Mouse (Mus musculus) gastrocnemius, postnatal 4 days (tissue): ENCODE data around the gene Cldn18. TPM values are rescaled to one million over a fixed set of nuclear protein-coding genes. Genes with fewer than 3 reads are reported as not detected.

Experiments used
- DNase-seq, 2 experiments: peaks; one replicate each; pipeline ENCODE4 v3.0.0; 2021 to 2022; ENCODE audit warnings: low spot score in 2 of 2, mixed read lengths in 2 of 2
- total RNA-seq, 2 experiments: library from RNA; stranded (reverse); gene quantifications; 2 replicates each; pipeline ENCODE4 v1.2.3; 2021

The Cldn18 gene
- total RNA-seq, 2 experiments from 2014 or later: 0.20 TPM; not detected in 1

DNA sequence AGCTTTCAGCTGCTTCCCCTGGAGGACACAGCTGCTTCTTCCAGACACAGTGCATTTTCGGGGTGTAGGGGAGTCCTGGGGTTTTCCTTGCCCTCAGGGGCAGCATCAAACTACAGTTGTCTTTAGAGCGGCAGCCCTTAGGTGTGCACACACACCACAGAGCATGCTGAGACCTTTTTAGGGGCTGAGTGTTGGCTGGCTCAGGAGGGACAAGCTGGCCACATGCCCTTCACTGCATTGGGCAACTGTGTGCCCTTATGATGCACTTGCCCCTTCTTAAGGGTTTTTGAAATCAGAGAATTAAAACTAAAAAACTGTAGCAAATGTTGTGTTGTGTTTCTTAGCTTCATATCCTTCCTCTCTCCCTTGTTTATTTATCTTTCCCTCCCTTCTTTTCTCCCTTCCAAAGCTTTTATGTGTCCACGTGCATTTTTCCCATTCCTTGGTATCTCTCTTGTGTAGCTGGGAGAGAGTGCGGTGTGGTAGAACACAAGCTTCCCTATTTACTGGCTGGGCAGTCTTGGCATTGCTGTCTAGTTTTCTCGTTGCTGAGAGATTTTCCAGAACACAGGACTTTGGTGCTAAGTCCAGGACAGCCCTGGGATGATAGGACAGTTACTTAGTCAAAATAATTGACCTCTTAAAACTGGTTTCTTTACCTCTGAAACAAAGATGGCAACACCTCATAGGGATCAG, 31.4 kb downstream of the Cldn18 start:
- no peak for DNase-seq

DNA sequence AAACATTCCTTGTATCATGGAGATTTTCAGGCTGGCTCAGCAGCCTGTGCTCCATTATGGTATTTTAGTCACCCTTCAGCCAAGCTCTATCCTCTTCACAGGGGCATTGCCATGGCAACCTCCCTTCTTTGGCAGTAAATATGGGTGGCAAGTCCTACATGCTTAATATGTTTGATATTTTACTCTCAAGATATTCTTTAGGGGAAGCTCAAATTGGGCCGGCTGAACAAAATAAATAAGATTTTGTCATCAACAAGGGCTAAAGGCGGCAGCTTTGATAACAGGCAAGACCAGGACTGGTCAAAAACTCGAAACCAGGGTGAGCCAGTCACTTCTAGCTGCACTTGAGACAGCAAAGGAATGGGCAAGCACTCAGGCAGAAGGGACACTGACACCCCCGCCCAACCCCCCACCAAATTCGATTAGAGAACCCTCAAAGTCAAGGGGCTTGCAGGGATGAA, 32.0 kb downstream of the Cldn18 start:
- DNase-seq: no peak

DNA sequence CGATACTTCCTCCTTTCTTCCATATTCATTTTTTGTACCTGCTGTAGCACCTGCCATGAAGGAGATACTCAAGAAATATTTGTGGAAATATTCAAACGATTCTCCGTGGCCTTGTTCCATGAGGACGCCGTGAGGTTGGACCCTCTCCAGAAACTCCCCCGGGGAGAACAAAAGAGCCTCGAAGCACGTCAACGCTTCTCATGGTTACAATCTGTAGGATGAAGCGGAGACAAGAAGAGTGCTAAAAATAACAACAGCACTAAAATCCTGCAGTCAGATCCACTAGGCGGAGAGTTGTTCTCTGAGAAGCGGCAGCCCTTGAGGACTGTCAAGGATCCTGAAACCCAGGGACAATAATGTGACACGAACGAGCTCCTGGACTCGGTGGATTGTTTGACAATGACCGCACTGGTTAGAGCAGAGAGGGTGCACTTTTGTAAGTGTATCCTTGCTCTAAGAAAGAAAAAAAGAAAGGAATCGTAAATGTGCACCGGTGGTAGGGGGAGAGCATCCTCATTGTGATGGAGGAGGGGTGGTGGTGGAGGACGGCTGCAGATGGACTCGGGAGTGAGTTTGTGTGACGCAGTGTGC, 35.0 kb downstream of the Cldn18 start:
- no peak for DNase-seq

DNA sequence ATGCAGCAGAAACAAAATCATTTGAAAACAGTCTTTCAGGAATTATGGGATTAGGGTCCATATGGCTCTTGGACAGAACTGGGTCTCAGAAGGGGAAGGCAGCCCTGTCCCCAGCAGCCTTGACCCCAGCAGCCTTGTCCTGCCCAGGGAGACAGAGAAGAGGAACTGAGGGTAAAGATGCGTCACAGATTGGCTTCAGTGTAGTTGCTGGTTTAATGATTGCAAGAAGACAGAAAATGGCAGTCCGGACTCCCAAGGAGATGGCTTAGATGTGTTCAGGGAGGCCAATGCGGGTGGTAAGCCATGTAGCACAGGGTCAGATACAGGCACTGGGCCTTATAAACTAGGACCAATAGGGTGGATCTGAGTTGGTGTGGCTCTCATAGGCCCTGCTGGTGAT, 41.4 kb downstream of the Cldn18 start:
- no peak for DNase-seq

DNA sequence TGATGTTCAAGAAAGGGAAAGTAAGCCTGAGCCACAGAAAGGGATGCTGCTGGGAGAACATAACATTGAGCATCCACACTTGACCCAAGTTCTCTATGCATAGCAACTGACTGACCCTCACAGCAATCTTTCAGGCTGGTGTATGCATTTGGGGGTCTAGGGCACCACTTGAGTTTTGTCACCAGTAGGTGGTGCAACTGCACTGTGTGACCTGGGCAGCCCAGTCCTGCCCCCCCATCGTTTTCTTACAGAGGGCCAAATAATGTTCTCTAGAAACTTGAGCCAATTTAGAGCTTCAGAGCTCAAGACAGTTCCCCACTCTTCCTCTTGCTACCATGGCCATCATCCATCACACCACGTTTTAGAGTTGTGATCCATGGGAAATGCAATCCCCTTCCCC, 45.5 kb downstream of the Cldn18 start:
- DNase-seq: no peak

DNA sequence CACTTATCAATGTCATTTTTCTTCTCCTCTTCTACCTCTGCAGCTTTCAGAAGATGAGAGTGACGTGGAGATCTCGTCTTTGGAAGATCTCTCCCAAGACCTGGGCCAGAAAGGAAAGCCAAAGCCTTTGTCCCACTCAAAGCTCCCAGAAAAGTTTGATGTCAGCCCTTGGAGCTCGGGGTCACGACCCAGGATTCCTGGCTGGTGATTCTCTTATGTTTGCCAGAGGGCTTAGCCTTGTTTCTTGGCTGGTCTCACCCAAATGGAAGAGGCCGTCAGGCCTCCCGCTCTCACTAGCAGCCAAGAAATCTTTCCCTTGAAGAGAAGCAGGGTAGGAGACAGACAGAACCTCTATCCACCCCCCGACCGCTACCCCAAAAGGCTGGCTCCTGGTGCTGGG, 49.5 kb downstream of the Cldn18 start:
- no peak for DNase-seq

DNA sequence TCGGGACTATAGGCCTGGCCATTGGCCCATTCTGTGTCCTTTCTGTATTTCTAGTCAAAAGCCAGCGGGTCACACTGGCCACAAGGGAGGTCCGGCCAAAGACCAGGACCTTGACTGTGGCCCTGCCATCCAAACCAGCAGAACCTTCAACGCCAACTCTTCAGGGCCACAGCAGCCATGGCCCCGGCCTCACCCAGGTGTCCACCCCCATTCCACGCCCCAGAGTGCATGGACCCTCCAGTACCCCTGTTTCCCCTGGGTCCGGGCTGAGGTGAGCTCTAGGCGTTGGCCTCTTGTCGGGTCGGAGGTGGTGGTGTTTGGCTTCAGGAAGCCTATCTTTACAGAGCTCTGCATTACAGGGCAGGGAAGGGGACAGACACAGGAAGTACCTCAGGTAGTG, 54.2 kb downstream of the Cldn18 start:
- no peak for DNase-seq

DNA sequence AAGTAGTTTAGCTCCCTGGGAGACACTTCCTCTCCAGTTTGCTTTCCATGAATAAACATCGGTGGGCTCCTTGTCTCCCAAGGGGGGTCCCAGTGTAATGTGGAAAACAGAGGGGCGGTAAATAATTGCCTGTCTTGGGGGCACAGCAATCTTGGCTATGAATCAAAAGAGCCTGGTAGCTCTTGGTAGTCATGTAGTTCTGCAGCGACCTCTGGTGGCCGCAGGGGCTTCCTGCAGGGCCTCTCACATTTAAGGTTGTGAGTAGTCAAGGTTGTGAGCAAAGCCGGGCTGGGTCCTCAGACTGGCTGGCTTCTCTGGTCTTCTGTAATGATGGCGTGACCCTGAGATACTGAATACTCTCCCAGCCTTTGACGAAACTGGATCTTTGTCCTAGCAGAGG, 54.7 kb downstream of the Cldn18 start:
- DNase-seq: peak in 1 of 2 experiments; percentile 62

DNA sequence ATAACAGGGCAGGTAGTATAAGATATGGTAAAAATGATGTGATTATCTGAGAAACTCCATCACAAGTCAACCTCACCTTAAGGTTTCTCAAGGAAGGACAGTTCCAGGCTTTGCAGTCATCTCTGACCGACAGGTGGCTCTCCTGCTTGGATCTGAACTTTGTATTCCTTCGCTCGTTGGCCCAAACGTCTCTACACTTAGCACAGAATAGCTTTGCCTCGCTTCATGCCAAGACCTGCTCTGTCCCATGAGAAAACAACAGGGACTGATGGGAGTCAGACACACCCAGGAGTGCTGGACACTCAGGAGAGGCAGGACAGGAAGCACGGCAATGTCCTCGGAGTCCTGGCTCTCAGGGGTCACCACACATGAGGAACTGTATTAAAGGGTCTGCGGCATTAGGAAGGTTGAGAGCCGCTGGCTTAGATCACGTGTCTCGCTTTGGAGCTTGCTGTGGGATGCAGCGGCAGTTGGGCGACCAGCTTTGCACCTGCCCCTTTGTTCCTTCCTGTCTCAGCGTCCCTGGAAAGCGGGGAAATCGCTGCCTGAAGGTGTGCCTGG, 55.4 kb downstream of the Cldn18 start:
- no peak for DNase-seq

DNA sequence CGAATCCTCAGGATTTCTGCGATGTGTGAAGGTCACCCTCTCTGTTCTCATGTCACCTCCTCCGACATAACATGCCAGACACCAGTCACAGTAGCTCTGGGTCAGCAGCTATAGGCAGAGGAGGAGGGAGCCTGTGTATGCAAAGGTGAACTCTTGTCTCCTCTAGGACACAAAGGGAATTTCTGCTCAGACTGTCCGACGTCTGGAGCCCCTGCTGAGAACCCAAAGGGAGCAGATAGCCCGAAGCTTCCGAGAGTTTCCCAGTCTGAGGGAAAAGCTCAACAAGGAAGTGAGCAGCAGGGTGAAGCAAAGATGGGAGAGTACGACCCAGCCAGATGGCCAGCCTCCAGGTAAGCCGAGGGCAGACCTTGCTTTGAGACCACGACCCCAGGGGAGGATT, 56.3 kb downstream of the Cldn18 start:
- DNase-seq: no peak

DNA sequence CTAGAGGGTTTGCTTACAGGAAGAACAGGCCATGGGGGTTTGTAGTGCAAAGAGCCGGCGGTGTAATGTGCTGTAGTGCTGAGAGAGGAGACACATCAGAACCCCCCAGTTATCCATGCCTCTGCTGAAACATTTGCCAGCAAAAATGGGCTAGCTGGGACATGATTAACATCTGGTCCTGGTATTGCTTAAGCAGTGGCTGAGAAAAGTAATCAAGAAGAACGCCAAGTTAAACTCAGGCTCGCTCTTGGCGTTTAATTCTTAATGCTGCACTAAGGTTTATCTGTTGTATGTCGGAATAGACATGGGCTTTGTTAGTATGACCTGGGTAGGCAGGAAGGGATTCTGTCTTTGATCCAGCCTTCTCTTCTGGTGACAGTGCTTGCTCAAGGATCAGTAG, 71.0 kb downstream of the Cldn18 start:
- DNase-seq: no peak

DNA sequence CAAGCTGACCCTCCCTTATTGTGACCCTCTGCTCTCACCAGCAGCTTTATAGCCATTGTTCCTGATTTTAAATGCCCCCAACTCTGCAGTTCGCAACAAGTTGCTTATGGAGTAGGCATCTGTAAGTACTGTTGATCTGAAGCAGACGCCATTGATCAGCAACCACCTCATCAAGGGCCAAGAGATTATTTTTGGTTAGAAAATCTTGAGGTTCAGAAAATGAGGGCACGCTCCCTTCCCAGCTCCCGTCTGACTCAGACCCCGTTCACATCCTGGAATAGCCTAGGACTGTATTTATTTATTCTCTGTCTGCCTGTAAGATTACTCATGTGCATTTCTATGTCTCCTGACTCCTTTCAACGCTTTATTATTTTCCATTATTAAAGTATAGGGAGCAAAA, 71.7 kb downstream of the Cldn18 start:
- no peak for DNase-seq

DNA sequence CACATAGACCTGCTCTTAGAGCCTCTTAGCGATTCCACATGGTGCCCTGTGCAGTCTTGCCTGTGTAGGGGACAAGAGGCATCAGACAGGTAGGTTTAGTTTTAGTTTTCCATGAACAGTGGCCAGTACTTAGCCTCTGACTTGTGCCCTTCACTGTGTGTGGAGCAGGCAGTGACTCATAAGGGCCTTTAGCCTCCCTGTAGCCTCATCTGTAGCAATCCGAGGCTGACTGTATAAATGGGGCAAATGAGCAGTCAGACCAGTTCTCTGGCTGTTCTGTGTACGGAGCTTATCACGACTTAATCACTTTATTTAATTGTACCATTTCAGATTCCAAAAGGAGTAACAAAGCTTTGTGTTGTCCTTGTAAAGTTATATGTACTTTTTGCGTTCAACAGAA, 77.1 kb downstream of the Cldn18 start:
- no peak for DNase-seq

Other genes starting within 250 kb of the Cldn18 start
- 10 to 100 TPM; 23.9 to 25.4 TPM for gene Armc8, start 148.4 kb downstream of the Cldn18 start, total RNA-seq
- gene Dbr1, start 141.5 kb downstream of the Cldn18 start, total RNA-seq: 10 to 100 TPM in 1 of 2 experiments, 1 to 10 TPM in 1; 9.5 to 10.3 TPM
- gene A4gnt, start 104.8 kb downstream of the Cldn18 start, total RNA-seq: not detected
- gene Dzip1l, start 87.8 kb downstream of the Cldn18 start, total RNA-seq: 1 to 10 TPM; 8.3 to 8.9 TPM
- gene Sox14, start 158.9 kb upstream of the Cldn18 start, total RNA-seq: not detected